Mouse (Mus musculus): ENCODE measurements around the gene Spindoc. TPM values are rescaled to one million over a fixed set of nuclear protein-coding genes. Genes with fewer than 3 reads are reported as not detected.
A peak's percentile ranks its signal among the peaks of the same experiment; 100 is the strongest.

Spindoc gene
- polyA plus RNA-seq, 1 experiment: 10.3 TPM

DNA sequence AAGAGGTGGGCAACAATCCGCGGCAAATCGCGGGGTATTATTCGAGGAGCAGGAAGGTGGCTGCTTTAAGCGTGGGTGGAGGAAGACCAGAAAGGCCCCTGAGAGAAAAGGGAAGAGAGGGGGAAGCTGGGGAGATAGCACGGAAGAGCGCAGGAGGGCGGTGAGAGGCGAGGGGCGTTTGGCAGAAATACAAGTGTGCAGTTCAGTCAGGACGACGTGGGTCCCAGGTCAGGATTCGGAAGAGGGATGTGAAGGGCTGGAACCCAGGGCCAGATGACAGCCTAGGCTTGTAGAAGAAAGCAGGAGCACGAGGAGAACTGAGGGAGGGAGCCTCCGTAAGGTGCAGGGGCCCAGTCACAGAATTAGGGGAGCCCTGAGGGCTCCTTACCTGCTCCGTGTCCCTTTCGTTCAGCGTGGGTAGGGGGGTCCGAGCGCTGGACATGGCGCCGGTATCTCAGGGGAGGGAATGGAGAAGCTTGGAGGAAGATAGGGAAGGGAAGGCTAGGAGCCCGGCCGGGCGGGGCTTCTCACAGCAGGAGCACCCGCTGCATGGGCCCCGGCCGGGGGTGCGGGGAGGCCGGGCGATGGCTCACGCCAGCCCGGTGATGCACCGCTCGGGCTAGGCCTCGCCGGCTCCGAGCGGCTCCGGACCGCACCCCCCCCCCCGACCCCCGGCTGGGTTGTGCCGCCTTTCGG lies 41.9 kb downstream of the Spindoc start:
- TF ChIP-seq POLR2A (IDR thresholded peaks at IDR 0.05; ENCODE audit: low read depth, low read length): no peak
- Histone ChIP-seq H3K4me3 (ENCODE audit: extremely low read depth, insufficient read depth, insufficient read length) (peak overlapping the region; percentile 67), H3K27me3 (ENCODE audit: control insufficient read depth, insufficient read depth, low read length) (no peaks in the 10 kb centered on the region), H3K4me1 (ENCODE audit: control insufficient read depth, insufficient read depth, insufficient read length) (peaks cover 28% of the 10 kb centered on the region; the same call in 1 of the 2 replicates), H3K36me3 (ENCODE audit: control insufficient read depth, insufficient read depth, low read length) (no peaks in the 10 kb centered on the region), H3K27ac (ENCODE audit: insufficient read depth, low read length) (peak overlapping the region; percentile 72)
- WGBS: 1% methylated on average over 43 of the region's 46 CpGs
- DNase-seq (ENCODE audit: low read depth in 1 of 2, low spot score in 2 of 2): peak in 1 of 2 experiments; percentile 14

GRCm38 (mm10) chr19:7340371-7340779 lies 42.4 kb downstream of the Spindoc start:
- no peaks in the 10 kb centered on the region for H3K36me3 ChIP-seq (ENCODE audit: control insufficient read depth, insufficient read depth, low read length)
- TF ChIP-seq CTCF (IDR thresholded peaks at IDR 0.05; ENCODE audit: extremely low read depth, insufficient read depth, insufficient read length, insufficient replicate concordance) (no peak), POLR2A (IDR thresholded peaks at IDR 0.05; ENCODE audit: low read depth, low read length) (no peak)
- H3K4me3 ChIP-seq (ENCODE audit: extremely low read depth, insufficient read depth, insufficient read length): peak overlapping the region; percentile 67
- peak overlapping the region; percentile 72 for H3K27ac ChIP-seq (ENCODE audit: insufficient read depth, low read length)
- no peaks in the 10 kb centered on the region for H3K27me3 ChIP-seq (ENCODE audit: control insufficient read depth, insufficient read depth, low read length)
- H3K4me1 ChIP-seq (ENCODE audit: control insufficient read depth, insufficient read depth, insufficient read length): peaks cover 28% of the 10 kb centered on the region; the same call in 1 of the 2 replicates
- peak in 1 of 2 experiments; percentile 8 for DNase-seq (ENCODE audit: low read depth in 1 of 2, low spot score in 2 of 2)
- WGBS: 7% methylated on average over 15 of the region's 15 CpGs

- Histone ChIP-seq H3K4me3 (ENCODE audit: extremely low read depth, insufficient read depth, insufficient read length) (peak overlapping the region; percentile 67), H3K4me1 (ENCODE audit: control insufficient read depth, insufficient read depth, insufficient read length) (peaks cover 28% of the 10 kb centered on the region; the same call in 1 of the 2 replicates), H3K36me3 (ENCODE audit: control insufficient read depth, insufficient read depth, low read length) (no peaks in the 10 kb centered on the region), H3K27ac (ENCODE audit: insufficient read depth, low read length) (peak overlapping the region; percentile 25; the same call in 1 of the 2 replicates), H3K27me3 (ENCODE audit: control insufficient read depth, insufficient read depth, low read length) (no peaks in the 10 kb centered on the region)
- 48% methylated on average over 4 of the region's 4 CpGs for WGBS
- no peak for DNase-seq (ENCODE audit: low read depth in 1 of 2, low spot score in 2 of 2)
- TF ChIP-seq CTCF (IDR thresholded peaks at IDR 0.05; ENCODE audit: extremely low read depth, insufficient read depth, insufficient read length, insufficient replicate concordance): no peak
- TF ChIP-seq POLR2A (IDR thresholded peaks at IDR 0.05; ENCODE audit: low read depth, low read length): no peak
Measured at GRCm38 (mm10) chr19:7339867-7340266, 42.9 kb downstream of the Spindoc start.

- TF ChIP-seq CTCF (IDR thresholded peaks at IDR 0.05; ENCODE audit: extremely low read depth, insufficient read depth, insufficient read length, insufficient replicate concordance) (no peak), POLR2A (IDR thresholded peaks at IDR 0.05; ENCODE audit: low read depth, low read length) (no peak)
- DNase-seq (ENCODE audit: low read depth in 1 of 2, low spot score in 2 of 2): no peak
- Histone ChIP-seq H3K4me3 (ENCODE audit: extremely low read depth, insufficient read depth, insufficient read length) (peak overlapping the region; percentile 23), H3K27me3 (ENCODE audit: control insufficient read depth, insufficient read depth, low read length) (no peaks in the 10 kb centered on the region), H3K4me1 (ENCODE audit: control insufficient read depth, insufficient read depth, insufficient read length) (peaks cover 28% of the 10 kb centered on the region; the same call in 1 of the 2 replicates), H3K36me3 (ENCODE audit: control insufficient read depth, insufficient read depth, low read length) (no peaks in the 10 kb centered on the region), H3K27ac (ENCODE audit: insufficient read depth, low read length) (no peak overlapping the region)
- WGBS: 38% methylated on average over 5 of the region's 5 CpGs
Measured at GRCm38 (mm10) chr19:7339026-7339425, 43.8 kb downstream of the Spindoc start.

- Histone ChIP-seq H3K27me3 (ENCODE audit: control insufficient read depth, insufficient read depth, low read length) (no peaks in the 10 kb centered on the region), H3K4me3 (ENCODE audit: extremely low read depth, insufficient read depth, insufficient read length) (no peak overlapping the region), H3K27ac (ENCODE audit: insufficient read depth, low read length) (peak overlapping the region; percentile 20; the same call in 1 of the 2 replicates), H3K4me1 (ENCODE audit: control insufficient read depth, insufficient read depth, insufficient read length) (peaks cover 28% of the 10 kb centered on the region; the same call in 1 of the 2 replicates), H3K36me3 (ENCODE audit: control insufficient read depth, insufficient read depth, low read length) (peaks cover 2% of the 10 kb centered on the region; the same call in 1 of the 2 replicates)
- TF ChIP-seq POLR2A (IDR thresholded peaks at IDR 0.05; ENCODE audit: low read depth, low read length) (no peak), CTCF (IDR thresholded peaks at IDR 0.05; ENCODE audit: extremely low read depth, insufficient read depth, insufficient read length, insufficient replicate concordance) (no peak)
- DNase-seq (ENCODE audit: low read depth in 1 of 2, low spot score in 2 of 2): no peak
- 75% methylated on average over 2 of the region's 2 CpGs for WGBS
Measured at GRCm38 (mm10) chr19:7337781-7338342, 44.9 kb downstream of the Spindoc start.

DNA sequence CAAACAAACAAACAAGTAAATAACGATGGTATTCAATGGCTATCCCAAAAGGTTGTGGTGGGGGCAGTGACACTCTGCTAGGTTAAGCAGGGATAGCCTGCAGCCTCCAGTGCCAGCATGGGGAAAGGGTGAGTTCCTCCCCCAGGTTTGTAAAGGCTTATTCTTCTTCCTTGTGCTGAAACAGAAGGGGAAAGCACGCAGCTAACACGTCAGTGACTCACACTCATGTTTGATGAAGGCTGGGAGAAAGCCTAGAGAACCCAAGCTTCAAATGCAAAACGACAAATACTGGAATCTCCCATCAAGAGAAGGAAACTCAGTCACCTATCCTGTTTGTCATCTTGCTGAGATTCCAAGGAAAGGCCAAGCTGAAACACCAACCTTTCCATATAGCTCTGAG lies 47.1 kb downstream of the Spindoc start:
- no peak for DNase-seq (ENCODE audit: low read depth in 1 of 2, low spot score in 2 of 2)
- WGBS: 72% methylated on average over 4 of the region's 4 CpGs
- H3K27me3 ChIP-seq (ENCODE audit: control insufficient read depth, insufficient read depth, low read length): no peaks in the 10 kb centered on the region
- H3K36me3 ChIP-seq (ENCODE audit: control insufficient read depth, insufficient read depth, low read length): peaks cover 2% of the 10 kb centered on the region; the same call in 1 of the 2 replicates
- TF ChIP-seq CTCF (IDR thresholded peaks at IDR 0.05; ENCODE audit: extremely low read depth, insufficient read depth, insufficient read length, insufficient replicate concordance): no peak
- no peak for TF ChIP-seq POLR2A (IDR thresholded peaks at IDR 0.05; ENCODE audit: low read depth, low read length)
- H3K4me1 ChIP-seq (ENCODE audit: control insufficient read depth, insufficient read depth, insufficient read length): peaks cover 28% of the 10 kb centered on the region; the same call in 1 of the 2 replicates
- no peak overlapping the region for H3K4me3 ChIP-seq (ENCODE audit: extremely low read depth, insufficient read depth, insufficient read length)
- H3K27ac ChIP-seq (ENCODE audit: insufficient read depth, low read length): no peak overlapping the region

DNA sequence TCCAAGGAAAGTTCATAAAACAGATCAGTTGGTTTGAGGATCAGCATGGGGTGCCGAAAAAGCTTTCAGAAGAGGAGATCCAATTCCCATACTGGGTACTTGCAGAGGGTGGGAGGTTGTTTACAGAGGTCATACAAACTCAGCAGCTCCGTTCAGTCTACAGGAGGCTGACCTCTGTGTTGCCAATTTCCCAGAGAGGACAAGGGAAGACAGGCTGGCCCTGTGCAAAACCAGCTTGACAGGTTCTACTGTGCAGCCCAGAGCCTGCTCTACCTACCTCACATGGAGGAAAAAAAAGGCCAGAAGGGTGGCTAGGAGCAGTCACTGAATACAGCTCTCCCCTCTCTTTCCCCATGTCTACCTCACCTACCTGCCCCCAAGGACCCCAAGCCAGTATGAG lies 48.7 kb downstream of the Spindoc start:
- peaks cover 14% of the 10 kb centered on the region; the same call in 1 of the 2 replicates for H3K4me1 ChIP-seq (ENCODE audit: control insufficient read depth, insufficient read depth, insufficient read length)
- peaks cover 2% of the 10 kb centered on the region; the same call in 1 of the 2 replicates for H3K36me3 ChIP-seq (ENCODE audit: control insufficient read depth, insufficient read depth, low read length)
- TF ChIP-seq CTCF (IDR thresholded peaks at IDR 0.05; ENCODE audit: extremely low read depth, insufficient read depth, insufficient read length, insufficient replicate concordance): no peak
- no peak for TF ChIP-seq POLR2A (IDR thresholded peaks at IDR 0.05; ENCODE audit: low read depth, low read length)
- no peak overlapping the region for H3K4me3 ChIP-seq (ENCODE audit: extremely low read depth, insufficient read depth, insufficient read length)
- no peaks in the 10 kb centered on the region for H3K27me3 ChIP-seq (ENCODE audit: control insufficient read depth, insufficient read depth, low read length)
- WGBS: 93% methylated on average over 2 of the region's 2 CpGs
- no peak for DNase-seq (ENCODE audit: low read depth in 1 of 2, low spot score in 2 of 2)
- H3K27ac ChIP-seq (ENCODE audit: insufficient read depth, low read length): no peak overlapping the region

Data from spleen, adult 2 months (tissue).